Mouse (Mus musculus) heart, postnatal 36 days (tissue): Measurements from ENCODE around the gene Stum. TPM values are rescaled to one million over a fixed set of nuclear protein-coding genes. Genes with fewer than 3 reads are reported as not detected.
A peak's percentile ranks its signal among the peaks of the same experiment; 100 is the strongest.
"Not testable (repeated sequence)": the region's sequence is repeated elsewhere in the genome, so short reads cannot be mapped to it uniquely, and the experiment has no call there.

Experiments used
- DNase-seq, 2 experiments: peaks; one replicate each; pipeline ENCODE4 v3.0.0; 2021 to 2022
- intact Hi-C: fragments of 180-260 bp; cut with DNase I; formaldehyde crosslinking; loops from one replicate; pipeline ENCODE4 v1.15.1; 2025
- total RNA-seq, 2 experiments: library from RNA; stranded (reverse); gene quantifications; 2 replicates each; pipeline ENCODE4 v1.2.3; 2021

Gene Stum
- total RNA-seq, 2 experiments from 2014 or later = 1.3 to 1.8 TPM

DNA sequence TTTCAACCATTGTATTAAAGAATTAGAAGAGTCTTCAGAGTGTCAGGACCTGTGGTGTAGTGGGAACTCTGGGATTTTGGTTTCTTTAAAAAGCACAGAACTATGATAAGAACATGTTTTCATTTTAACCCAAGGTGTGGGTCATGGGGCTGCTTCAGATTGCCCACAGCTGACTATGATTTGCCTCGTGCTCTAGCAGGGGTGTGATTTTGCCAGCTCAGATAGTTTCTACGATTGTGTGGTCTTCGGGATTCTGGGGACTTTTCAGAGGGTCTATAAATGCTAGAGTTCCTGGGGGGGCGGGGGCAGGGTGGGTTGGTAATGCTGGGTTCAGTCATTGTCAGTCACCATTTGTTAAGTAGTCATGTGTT, 91.7 kb downstream of the Stum start:
- intact Hi-C loops = no loop called here

DNA sequence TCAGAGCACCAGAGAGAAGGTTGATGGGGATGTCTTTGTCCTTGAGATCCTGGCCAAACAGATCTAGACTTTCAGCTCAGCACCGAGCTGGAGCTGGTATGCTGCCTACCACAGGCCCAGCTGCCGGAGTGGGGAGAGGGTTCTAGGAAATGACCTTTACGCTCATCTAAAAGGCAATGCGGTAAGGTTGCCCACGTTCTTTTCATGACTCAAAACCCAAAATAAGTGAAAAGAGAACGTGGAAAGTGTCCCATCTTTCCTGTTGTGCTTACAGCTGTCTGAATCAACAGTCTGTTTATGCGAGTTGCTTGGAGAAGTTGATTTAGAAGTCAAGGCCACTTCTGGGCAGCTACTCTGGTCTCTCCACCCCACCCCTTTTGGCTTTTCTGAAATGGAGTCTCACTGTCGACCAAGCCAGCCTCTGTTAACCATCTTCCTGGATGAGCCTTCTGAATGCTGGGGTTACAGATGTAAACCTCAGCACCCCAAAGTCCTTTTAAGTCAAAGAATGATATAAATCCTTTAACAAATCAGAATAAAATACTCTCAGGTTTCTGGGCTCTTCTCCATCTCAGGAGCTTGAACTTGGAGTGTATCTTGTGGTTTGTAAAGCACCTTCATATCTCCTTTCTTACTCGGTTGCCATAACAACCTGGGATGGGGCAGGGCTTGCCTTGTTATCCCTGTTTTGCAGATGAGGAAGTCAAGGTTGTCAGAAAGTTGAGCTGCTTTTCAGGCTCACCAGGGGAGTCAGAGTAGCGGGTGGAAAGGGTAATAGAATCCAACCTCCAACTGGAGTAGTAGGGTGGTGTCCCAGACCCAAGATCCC, 92.3 kb downstream of the Stum start:
- intact Hi-C loops = no loop called here
- DNase-seq = no peak

More for the DNA sequence above, 91.7 kb downstream of the Stum start:
- DNase-seq = no peak

DNA sequence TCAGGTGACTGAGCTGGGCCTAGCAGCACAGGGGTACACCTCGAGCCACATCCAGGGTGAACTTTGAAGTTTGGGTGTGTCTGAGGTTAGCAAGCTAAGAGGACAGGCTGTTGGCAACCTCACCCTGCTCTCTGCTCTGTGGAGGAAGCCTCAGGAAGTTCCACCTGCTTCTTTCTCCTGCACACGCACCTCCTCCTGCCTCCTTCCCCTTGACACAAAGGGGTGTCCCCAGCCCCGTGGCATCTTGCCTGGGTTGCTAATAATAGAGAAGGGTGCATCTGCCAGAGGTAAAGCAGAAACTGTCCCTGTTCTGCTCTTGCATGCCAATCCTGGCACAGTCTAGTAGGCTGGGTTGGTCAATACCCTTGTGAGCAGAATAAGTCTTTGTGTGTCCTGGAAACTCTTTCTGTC, 93.0 kb downstream of the Stum start:
- intact Hi-C loops = no loop called here
- peak; percentile 66 to 68 for DNase-seq

DNA sequence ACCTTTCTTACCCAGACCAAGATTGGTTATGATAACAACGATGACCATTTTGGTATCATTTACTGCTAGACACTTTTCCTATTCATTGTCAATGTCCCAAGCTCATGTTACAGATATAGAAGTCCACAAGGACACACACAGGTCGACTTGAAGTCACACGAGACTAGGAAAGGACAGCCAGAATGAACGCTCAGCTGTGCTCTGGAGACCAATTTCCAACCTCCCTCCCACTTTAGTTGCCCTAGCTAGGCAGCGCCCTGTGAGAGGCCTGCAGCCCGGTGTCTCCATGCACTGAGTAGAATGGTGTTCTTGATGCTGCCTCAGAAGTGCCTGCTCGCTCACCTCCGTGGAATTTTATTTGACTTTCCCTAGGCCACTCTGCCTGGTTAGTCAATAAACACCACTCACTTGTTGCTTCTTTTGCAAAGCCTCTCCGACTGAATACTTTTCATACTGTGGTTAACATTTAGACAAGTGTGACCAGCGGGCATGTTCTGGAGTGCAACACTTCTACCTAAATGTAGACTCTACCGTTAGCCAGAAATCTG, 94.0 kb downstream of the Stum start:
- DNase-seq = not testable (repeated sequence)

DNA sequence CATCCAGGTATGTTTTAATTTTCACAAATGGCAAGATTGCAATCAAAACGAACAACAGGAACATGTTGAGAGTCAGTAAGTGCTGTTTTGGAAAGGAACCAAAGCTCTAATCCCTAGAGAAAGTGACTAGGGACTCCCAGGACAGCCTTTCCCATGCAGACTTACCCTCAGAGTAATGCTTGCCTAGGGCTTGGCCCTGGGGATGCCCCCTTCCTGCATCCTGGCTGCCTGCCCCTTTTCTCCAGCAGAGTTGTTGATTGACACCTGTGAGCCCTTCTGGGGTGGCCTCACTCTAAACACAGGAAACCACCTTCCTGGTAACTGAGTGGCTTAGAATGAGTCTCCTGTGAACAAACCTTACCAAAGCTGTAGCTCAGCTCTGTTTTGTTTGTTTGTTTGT, 94.8 kb downstream of the Stum start:
- intact Hi-C loops = loop anchor here (1.0 kb wide), 2 partner anchors 17 to 120 kb away; no protein-coding TSS in a partner anchor
- no peak for DNase-seq

More for the DNA sequence above, 94.0 kb downstream of the Stum start:
- intact Hi-C loops = not testable (repeated sequence)

DNA sequence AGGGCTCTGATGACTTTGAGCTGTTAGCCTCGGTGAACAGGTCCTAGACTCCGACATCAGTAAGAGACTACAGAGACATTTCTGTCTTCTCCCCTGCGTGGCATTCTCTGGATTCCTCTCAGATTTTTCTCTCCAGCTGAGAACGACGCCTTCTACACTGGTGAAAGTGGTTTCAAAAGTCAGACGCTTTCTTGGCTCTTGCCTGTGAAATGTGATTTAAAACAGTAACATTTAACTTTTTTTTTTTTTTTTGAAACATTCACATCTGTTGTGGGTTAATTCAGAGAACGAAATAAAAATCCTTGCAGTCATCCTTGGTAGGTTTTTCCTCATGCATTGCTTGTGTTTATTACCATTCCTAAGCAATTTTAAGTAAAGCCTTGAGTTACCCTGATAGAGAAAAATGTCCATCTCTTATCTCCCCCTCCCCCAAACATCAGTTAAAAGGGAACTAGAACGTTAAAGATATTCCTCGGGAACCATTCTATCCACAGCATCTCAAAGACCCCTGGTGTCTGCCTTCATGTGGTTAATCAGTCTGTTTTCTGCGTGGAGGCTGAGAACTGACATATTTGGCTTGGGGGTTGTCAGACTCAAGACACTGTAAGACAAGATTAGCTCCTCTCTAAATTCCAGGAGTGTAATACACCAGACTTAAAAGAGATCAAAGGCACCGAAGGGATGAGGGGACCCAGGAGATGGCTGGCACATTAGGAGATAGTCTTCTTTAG, 95.4 kb downstream of the Stum start:
- intact Hi-C loops = loop anchor here (1.0 to 2.0 kb wide), 4 partner anchors 17 to 120 kb away; no protein-coding TSS in a partner anchor
- no peak for DNase-seq

DNA sequence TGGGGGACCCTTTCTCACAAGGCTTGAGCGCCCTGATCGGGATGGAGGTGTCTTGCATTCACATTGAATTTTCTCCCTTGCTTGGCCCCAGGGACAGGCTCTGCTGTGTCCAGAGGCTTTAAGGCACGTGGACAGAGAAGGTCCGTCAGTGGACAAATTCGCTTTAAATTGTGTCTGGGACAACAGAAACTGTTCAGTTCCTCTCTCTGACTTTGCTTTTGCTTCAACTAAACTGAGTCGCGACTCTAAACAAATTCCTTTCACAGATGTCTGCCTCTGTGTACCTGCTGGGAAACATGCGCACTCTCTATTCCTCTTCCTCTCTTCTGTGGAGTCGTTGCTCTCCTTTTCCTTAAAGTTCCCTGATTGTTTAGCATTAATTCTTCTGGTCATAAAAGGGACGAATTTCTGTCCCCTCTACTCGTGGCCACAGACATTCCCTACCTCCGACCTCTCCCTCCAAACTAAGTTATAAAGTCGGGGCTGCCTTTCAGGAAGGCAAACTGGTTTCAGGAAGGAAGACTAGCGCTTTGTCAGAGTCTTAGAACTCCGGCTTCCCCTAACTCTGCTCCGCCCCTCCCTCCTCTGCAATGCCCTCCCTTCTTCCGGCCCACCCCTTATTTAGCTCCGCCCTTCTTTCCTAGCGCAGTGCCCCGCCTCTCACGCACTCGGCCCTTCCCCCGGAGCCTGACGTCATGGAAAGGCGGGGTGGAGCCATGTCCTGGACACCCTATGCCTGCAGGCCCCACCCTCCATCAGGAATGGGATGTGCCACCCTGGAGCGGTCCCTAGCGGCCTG, 96.2 kb downstream of the Stum start:
- DNase-seq = peak; percentile 99
- intact Hi-C loops = loop anchor here (1.0 to 2.0 kb wide), 2 partner anchors 42 to 56 kb away; no protein-coding TSS in a partner anchor

DNA sequence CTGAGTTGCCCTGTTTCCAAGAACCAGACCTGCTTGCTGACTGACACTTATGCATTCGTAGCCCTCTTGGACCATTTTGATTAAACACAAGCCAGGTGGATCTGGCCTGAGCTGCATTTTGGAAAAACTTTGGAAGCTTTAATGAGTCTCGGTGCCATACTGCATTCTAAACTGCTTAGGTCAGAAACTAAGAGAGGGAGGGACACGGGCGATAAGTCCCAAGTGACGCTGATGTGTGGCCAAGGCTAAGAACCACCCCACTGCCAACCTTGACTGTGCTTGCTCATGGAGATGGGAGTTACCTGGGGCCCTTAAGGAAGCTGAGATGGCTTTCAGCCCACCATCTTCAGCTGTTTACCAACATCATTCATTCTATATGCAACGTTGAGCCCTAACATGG, 98.0 kb downstream of the Stum start:
- DNase-seq = no peak
- intact Hi-C loops = no loop called here

DNA sequence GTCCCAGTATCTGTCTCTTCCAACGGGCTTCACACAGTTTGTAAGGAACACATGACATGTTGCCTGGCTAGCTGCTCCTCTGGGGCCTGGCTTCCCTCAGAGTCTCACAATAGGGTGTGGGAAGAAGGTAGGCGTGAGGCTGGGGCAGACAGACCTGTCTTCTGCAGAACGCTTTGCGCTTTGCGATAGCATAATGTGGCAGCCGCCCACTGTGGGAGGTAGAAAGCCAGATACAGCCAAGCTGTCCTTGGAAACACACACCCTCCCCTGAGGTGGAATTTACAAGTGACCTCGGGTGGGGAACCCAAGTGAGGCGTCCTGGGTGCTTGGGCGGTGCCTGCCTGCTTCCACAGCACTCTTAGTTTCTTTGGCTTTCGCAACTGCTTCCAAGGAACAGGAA, 98.8 kb downstream of the Stum start:
- intact Hi-C loops = no loop called here
- no peak for DNase-seq

DNA sequence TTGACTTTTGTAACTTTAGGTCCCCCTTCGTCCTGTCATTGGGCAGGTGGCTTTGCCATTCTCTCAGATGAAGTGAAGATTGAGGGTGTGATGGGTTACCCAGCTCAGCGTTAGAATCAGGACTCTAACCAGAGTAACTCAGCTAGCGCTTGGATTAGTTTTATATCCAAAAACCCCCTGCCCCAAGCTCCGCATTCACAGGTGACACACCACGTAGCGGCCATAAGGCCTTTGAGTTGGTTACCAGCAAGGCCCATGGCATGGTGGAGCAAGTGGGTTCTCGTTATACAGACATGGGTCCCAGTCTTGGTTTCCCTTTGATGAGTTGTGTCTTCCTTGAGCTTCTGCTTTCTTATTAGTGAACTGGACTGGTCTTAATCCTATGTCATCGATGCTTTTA, 99.4 kb downstream of the Stum start:
- DNase-seq = no peak
- intact Hi-C loops = no loop called here

Other genes starting within 250 kb of the Stum start
- gene Psen2, start 220.1 kb downstream of the Stum start, total RNA-seq = 10 to 100 TPM; 13.2 to 15.8 TPM
- 10 to 100 TPM; 55.1 to 60.7 TPM for gene Itpkb, start 153.0 kb downstream of the Stum start, total RNA-seq
- 10 to 100 TPM; 61.6 to 73.8 TPM for gene Parp1, start 85.4 kb upstream of the Stum start, total RNA-seq
- 1 to 10 TPM; 2.8 to 3.6 TPM for gene Lin9, start 157.6 kb upstream of the Stum start, total RNA-seq
- not detected for gene Mixl1, start 213.5 kb upstream of the Stum start, total RNA-seq
- 10 to 100 TPM; 22.5 to 23.4 TPM for gene Acbd3, start 242.5 kb upstream of the Stum start, total RNA-seq